Mouse (Mus musculus): ENCODE measurements at regions not wholly inside any gene's neighbourhood (a gene's known extent, or its start where the extent isn't known, plus 50 kb on each side); places are given as distances from the start of the nearest gene placed in this dataset.

DNA sequence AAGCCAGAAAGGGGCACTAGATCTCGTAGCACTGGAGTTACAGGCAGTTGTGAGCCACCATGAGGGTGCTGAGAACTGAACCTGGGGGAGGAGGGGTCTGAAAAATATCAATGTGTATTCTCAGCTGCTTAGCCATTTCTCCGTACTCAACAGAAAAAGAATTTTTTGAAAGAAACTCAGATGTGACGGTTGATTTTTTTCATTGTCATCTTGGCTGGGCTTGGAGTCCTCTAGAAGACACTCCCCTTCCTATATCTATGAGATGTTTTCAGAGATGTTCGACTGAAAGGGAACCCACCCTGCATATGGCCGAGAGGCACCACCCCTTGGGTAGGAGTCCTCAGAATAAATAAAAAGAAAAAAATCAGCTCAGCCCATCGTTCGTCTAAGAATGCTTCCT is 110.1 kb downstream of the Tomm20 start:
- TF ChIP-seq CTCF (IDR thresholded peaks at IDR 0.05; ENCODE audit: extremely low read depth, insufficient read length, insufficient replicate concordance, low read depth, low read length) (no peak), POLR2A (IDR thresholded peaks at IDR 0.05; ENCODE audit: low read depth, low read length) (no peak)

Measured in small intestine, adult 2 months (tissue).